Mouse (Mus musculus) heart, adult 2 months (tissue): ENCODE measurements at regions not wholly inside any gene's neighbourhood (a gene's known extent, or its start where the extent isn't known, plus 50 kb on each side); places are given as distances from the start of the nearest gene placed in this dataset.

Experiments
- DNase-seq, 2 experiments: peaks; one replicate each; pipeline ENCODE4 v3.0.0; 2021
- H3K27ac ChIP-seq: fragments of 200-600 bp; 2 replicates; pipeline ENCODE4 v1.8.1; 2022
- H3K27me3 ChIP-seq: fragments of 200-500 bp; 2 replicates; pipeline ENCODE4 v1.6.1; 2012; ENCODE audit warnings: mild to moderate bottlenecking, low read length, inconsistent platforms, mixed read lengths; ENCODE audit not compliant: control insufficient read depth, insufficient read depth
- H3K36me3 ChIP-seq: fragments of 200-500 bp; 2 replicates; pipeline ENCODE4 v1.6.1; 2012; ENCODE audit warnings: low read length, inconsistent platforms; ENCODE audit not compliant: control insufficient read depth, insufficient read depth
- H3K4me1 ChIP-seq: fragments of 200-500 bp; 2 replicates; pipeline ENCODE4 v1.6.1; 2011; ENCODE audit warnings: low read length; ENCODE audit not compliant: control insufficient read depth, insufficient read depth
- H3K4me3 ChIP-seq: fragments of 200-600 bp; 2 replicates; pipeline ENCODE4 v1.8.1; 2022
- H3K79me2 ChIP-seq: fragments of 200-500 bp; replicated peaks from 2 replicates; pipeline ENCODE4 v1.6.1; 2012; ENCODE audit warnings: mild to moderate bottlenecking, inconsistent platforms, low read length, moderate library complexity, mixed read lengths; ENCODE audit not compliant: control insufficient read depth, insufficient read depth
- H3K9ac ChIP-seq: fragments of 200-500 bp; 2 replicates; pipeline ENCODE4 v1.6.1; 2012; ENCODE audit warnings: low read depth, mild to moderate bottlenecking, control low read depth, inconsistent platforms, low read length, mixed read lengths
- EP300 ChIP-seq: fragments of 200-500 bp; IDR thresholded peaks from 2 replicates; pipeline ENCODE4 v1.6.1; 2011; ENCODE audit warnings: low read depth, low read length, control low read depth; ENCODE audit not compliant: insufficient read depth
- POLR2A ChIP-seq: fragments of 200-500 bp; IDR thresholded peaks from 2 replicates; pipeline ENCODE4 v1.6.1; 2011; ENCODE audit warnings: mild to moderate bottlenecking, low read depth, low read length, control low read depth; ENCODE audit not compliant: insufficient read depth
- WGBS: fragments of 180-500 bp; shearing (Covaris S2); methylation state at CpG from one replicate; pipeline ENCODE4 v1.1.7; 2018; 5-methylcytosine and 5-hydroxymethylcytosine counted together
- intact Hi-C: fragments of 180-260 bp; cut with DNase I; formaldehyde crosslinking; loops from one replicate; pipeline ENCODE4 v1.15.1; 2025

DNA sequence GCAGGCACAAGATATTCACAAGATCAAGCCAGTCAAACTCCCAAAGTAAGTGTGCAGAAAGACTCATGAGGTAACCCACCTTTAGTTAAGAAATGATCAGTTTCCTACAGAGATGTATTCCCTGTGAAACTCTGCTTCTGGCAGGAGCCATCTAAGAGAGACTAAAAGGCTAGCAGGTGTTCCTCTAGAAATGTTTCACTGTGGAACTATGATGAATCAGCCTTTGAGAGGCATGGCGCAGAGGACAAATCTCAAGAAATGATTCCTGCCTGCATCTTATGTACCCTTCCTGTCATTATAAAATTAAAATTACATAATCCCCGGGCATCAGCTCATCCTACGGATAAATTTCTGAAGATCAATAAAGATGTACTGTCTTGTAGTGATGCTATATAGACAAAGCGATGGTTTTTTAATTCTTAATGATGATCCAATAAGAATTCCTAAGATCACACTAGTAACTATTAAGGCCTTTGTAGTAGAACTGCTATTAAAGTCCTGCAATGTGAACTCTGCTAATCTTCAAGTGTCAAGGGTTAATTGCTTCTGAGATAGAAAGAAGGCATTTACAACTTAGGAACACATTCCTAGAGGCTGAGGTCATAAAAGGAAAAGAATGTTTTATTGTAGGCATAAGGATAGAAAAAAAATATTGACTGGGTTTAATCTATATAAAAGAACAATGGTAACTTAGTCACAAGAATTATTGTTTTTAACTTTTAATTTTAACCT lies 4219.7 kb upstream of the Gm7489 start:
- H3K9ac ChIP-seq = no peak overlapping the region
- H3K79me2 ChIP-seq = no peaks in the 10 kb centered on the region
- H3K4me3 ChIP-seq = no peak overlapping the region
- H3K27me3 ChIP-seq = no peaks in the 10 kb centered on the region
- intact Hi-C loops = no loop called here
- no peaks in the 10 kb centered on the region for H3K4me1 ChIP-seq
- TF ChIP-seq EP300 = no peak
- no peak for TF ChIP-seq POLR2A
- 82% methylated on average over 4 of the region's 4 CpGs for WGBS
- H3K36me3 ChIP-seq = no peaks in the 10 kb centered on the region
- no peak for DNase-seq
- H3K27ac ChIP-seq = no peak overlapping the region
